Mouse (Mus musculus): ENCODE data around the gene Sema4a. TPM values are rescaled to one million over a fixed set of nuclear protein-coding genes. Genes with fewer than 3 reads are reported as not detected.
A peak's percentile ranks its signal among the peaks of the same experiment; 100 is the strongest.

Gene Sema4a
- polyA plus RNA-seq, 1 experiment from 2014 or later = 32.8 TPM

GRCm38 (mm10) chr3:88453986-88454385 lies 7.0 kb downstream of the Sema4a start:
- Histone ChIP-seq H3K36me3 (ENCODE audit: control insufficient read depth, insufficient read depth, low read length) (peaks cover 6% of the 10 kb centered on the region; the same call in 1 of the 2 replicates), H3K27me3 (replicated peaks; ENCODE audit: control insufficient read depth, insufficient read depth, low read length) (no peaks in the 10 kb centered on the region), H3K27ac (ENCODE audit: low read depth, low read length) (no peak overlapping the region), H3K9me3 (ENCODE audit: control insufficient read depth, low read length) (no peaks in the 10 kb centered on the region), H3K4me3 (ENCODE audit: low read length) (no peak overlapping the region), H3K9ac (ENCODE audit: low read depth, low read length) (no peak overlapping the region), H3K4me2 (ENCODE audit: low read length) (no peak overlapping the region), H3K4me1 (ENCODE audit: control insufficient read depth, insufficient read depth, low read depth, low read length) (peaks cover 18% of the 10 kb centered on the region)
- 79% methylated on average over 8 of the region's 8 CpGs for WGBS
- no peak for ATAC-seq

GRCm38 (mm10) chr3:88453369-88453768 lies 7.6 kb downstream of the Sema4a start:
- Histone ChIP-seq H3K27me3 (replicated peaks; ENCODE audit: control insufficient read depth, insufficient read depth, low read length) (no peaks in the 10 kb centered on the region), H3K4me3 (ENCODE audit: low read length) (no peak overlapping the region), H3K27ac (ENCODE audit: low read depth, low read length) (no peak overlapping the region), H3K9me3 (ENCODE audit: control insufficient read depth, low read length) (no peaks in the 10 kb centered on the region), H3K4me1 (ENCODE audit: control insufficient read depth, insufficient read depth, low read depth, low read length) (peaks cover 17% of the 10 kb centered on the region), H3K9ac (ENCODE audit: low read depth, low read length) (no peak overlapping the region), H3K36me3 (ENCODE audit: control insufficient read depth, insufficient read depth, low read length) (peaks cover 8% of the 10 kb centered on the region; the same call in 1 of the 2 replicates), H3K4me2 (ENCODE audit: low read length) (no peak overlapping the region)
- 63% methylated on average over 8 of the region's 8 CpGs for WGBS
- no peak for ATAC-seq

GRCm38 (mm10) chr3:88452716-88453115 lies 8.3 kb downstream of the Sema4a start:
- 76% methylated on average over 6 of the region's 6 CpGs for WGBS

GRCm38 (mm10) chr3:88452246-88452645 lies 8.7 kb downstream of the Sema4a start:
- no peak for ATAC-seq
- no peak overlapping the region for H3K4me2 ChIP-seq (ENCODE audit: low read length)
- H3K36me3 ChIP-seq (ENCODE audit: control insufficient read depth, insufficient read depth, low read length) = peaks cover 12% of the 10 kb centered on the region; the same call in 1 of the 2 replicates
- H3K9ac ChIP-seq (ENCODE audit: low read depth, low read length) = no peak overlapping the region
- no peak overlapping the region for H3K27ac ChIP-seq (ENCODE audit: low read depth, low read length)
- 76% methylated on average over 5 of the region's 5 CpGs for WGBS
- H3K9me3 ChIP-seq (ENCODE audit: control insufficient read depth, low read length) = no peaks in the 10 kb centered on the region
- H3K4me3 ChIP-seq (ENCODE audit: low read length) = no peak overlapping the region
- H3K27me3 ChIP-seq (replicated peaks; ENCODE audit: control insufficient read depth, insufficient read depth, low read length) = no peaks in the 10 kb centered on the region
- peaks cover 10% of the 10 kb centered on the region for H3K4me1 ChIP-seq (ENCODE audit: control insufficient read depth, insufficient read depth, low read depth, low read length)

More at GRCm38 (mm10) chr3:88452716-88453115, 8.3 kb downstream of the Sema4a start:
- Histone ChIP-seq H3K36me3 (ENCODE audit: control insufficient read depth, insufficient read depth, low read length) (peaks cover 12% of the 10 kb centered on the region; the same call in 1 of the 2 replicates), H3K27ac (ENCODE audit: low read depth, low read length) (no peak overlapping the region), H3K9me3 (ENCODE audit: control insufficient read depth, low read length) (no peaks in the 10 kb centered on the region), H3K4me2 (ENCODE audit: low read length) (no peak overlapping the region), H3K4me3 (ENCODE audit: low read length) (no peak overlapping the region), H3K4me1 (ENCODE audit: control insufficient read depth, insufficient read depth, low read depth, low read length) (peaks cover 14% of the 10 kb centered on the region), H3K27me3 (replicated peaks; ENCODE audit: control insufficient read depth, insufficient read depth, low read length) (no peaks in the 10 kb centered on the region), H3K9ac (ENCODE audit: low read depth, low read length) (no peak overlapping the region)
- no peak for ATAC-seq

GRCm38 (mm10) chr3:88450379-88451131 lies 10.4 kb downstream of the Sema4a start:
- Histone ChIP-seq H3K27me3 (replicated peaks; ENCODE audit: control insufficient read depth, insufficient read depth, low read length) (no peaks in the 10 kb centered on the region), H3K9me3 (ENCODE audit: control insufficient read depth, low read length) (no peaks in the 10 kb centered on the region), H3K4me2 (ENCODE audit: low read length) (no peak overlapping the region), H3K4me1 (ENCODE audit: control insufficient read depth, insufficient read depth, low read depth, low read length) (no peaks in the 10 kb centered on the region), H3K4me3 (ENCODE audit: low read length) (no peak overlapping the region), H3K9ac (ENCODE audit: low read depth, low read length) (no peak overlapping the region), H3K27ac (ENCODE audit: low read depth, low read length) (no peak overlapping the region), H3K36me3 (ENCODE audit: control insufficient read depth, insufficient read depth, low read length) (peaks cover 12% of the 10 kb centered on the region; the same call in 1 of the 2 replicates)
- no peak for ATAC-seq
- 66% methylated on average over 12 of the region's 12 CpGs for WGBS

- peak; percentile 60 for ATAC-seq
Measured at GRCm38 (mm10) chr3:88449395-88450023, 11.5 kb downstream of the Sema4a start.

GRCm38 (mm10) chr3:88448443-88448842 lies 12.5 kb downstream of the Sema4a start:
- H3K27ac ChIP-seq (ENCODE audit: low read depth, low read length) = no peak overlapping the region
- no peak for ATAC-seq
- no peaks in the 10 kb centered on the region for H3K9me3 ChIP-seq (ENCODE audit: control insufficient read depth, low read length)
- H3K27me3 ChIP-seq (replicated peaks; ENCODE audit: control insufficient read depth, insufficient read depth, low read length) = no peaks in the 10 kb centered on the region
- peaks cover 13% of the 10 kb centered on the region for H3K36me3 ChIP-seq (ENCODE audit: control insufficient read depth, insufficient read depth, low read length)
- no peak overlapping the region for H3K4me2 ChIP-seq (ENCODE audit: low read length)
- WGBS = 90% methylated on average over 8 of the region's 8 CpGs
- H3K4me3 ChIP-seq (ENCODE audit: low read length) = no peak overlapping the region
- H3K4me1 ChIP-seq (ENCODE audit: control insufficient read depth, insufficient read depth, low read depth, low read length) = no peaks in the 10 kb centered on the region
- H3K9ac ChIP-seq (ENCODE audit: low read depth, low read length) = no peak overlapping the region

More at GRCm38 (mm10) chr3:88449395-88450023, 11.5 kb downstream of the Sema4a start:
- no peak overlapping the region for H3K27ac ChIP-seq (ENCODE audit: low read depth, low read length)
- H3K9ac ChIP-seq (ENCODE audit: low read depth, low read length) = no peak overlapping the region; the same call in 1 of the 2 replicates
- peak overlapping the region; percentile 27 for H3K4me2 ChIP-seq (ENCODE audit: low read length)
- WGBS = 11% methylated on average over 21 of the region's 21 CpGs
- H3K27me3 ChIP-seq (replicated peaks; ENCODE audit: control insufficient read depth, insufficient read depth, low read length) = no peaks in the 10 kb centered on the region
- peak overlapping the region; percentile 7; the same call in 1 of the 2 replicates for H3K4me3 ChIP-seq (ENCODE audit: low read length)
- no peaks in the 10 kb centered on the region for H3K9me3 ChIP-seq (ENCODE audit: control insufficient read depth, low read length)
- H3K36me3 ChIP-seq (ENCODE audit: control insufficient read depth, insufficient read depth, low read length) = peaks cover 12% of the 10 kb centered on the region; the same call in 1 of the 2 replicates
- H3K4me1 ChIP-seq (ENCODE audit: control insufficient read depth, insufficient read depth, low read depth, low read length) = no peaks in the 10 kb centered on the region

GRCm38 (mm10) chr3:88447676-88448183 lies 13.3 kb downstream of the Sema4a start:
- no peak overlapping the region for H3K4me2 ChIP-seq (ENCODE audit: low read length)
- H3K27me3 ChIP-seq (replicated peaks; ENCODE audit: control insufficient read depth, insufficient read depth, low read length) = no peaks in the 10 kb centered on the region
- 51% methylated on average over 8 of the region's 8 CpGs for WGBS
- ATAC-seq = no peak
- no peak overlapping the region for H3K4me3 ChIP-seq (ENCODE audit: low read length)
- H3K27ac ChIP-seq (ENCODE audit: low read depth, low read length) = no peak overlapping the region
- no peak overlapping the region for H3K9ac ChIP-seq (ENCODE audit: low read depth, low read length)
- no peaks in the 10 kb centered on the region for H3K9me3 ChIP-seq (ENCODE audit: control insufficient read depth, low read length)
- no peaks in the 10 kb centered on the region for H3K4me1 ChIP-seq (ENCODE audit: control insufficient read depth, insufficient read depth, low read depth, low read length)
- H3K36me3 ChIP-seq (ENCODE audit: control insufficient read depth, insufficient read depth, low read length) = peaks cover 13% of the 10 kb centered on the region

GRCm38 (mm10) chr3:88446471-88447123 lies 14.4 kb downstream of the Sema4a start:
- no peak for ATAC-seq
- peaks cover 13% of the 10 kb centered on the region for H3K36me3 ChIP-seq (ENCODE audit: control insufficient read depth, insufficient read depth, low read length)
- no peak overlapping the region for H3K9ac ChIP-seq (ENCODE audit: low read depth, low read length)
- no peak overlapping the region for H3K4me2 ChIP-seq (ENCODE audit: low read length)
- H3K4me3 ChIP-seq (ENCODE audit: low read length) = no peak overlapping the region
- no peak overlapping the region for H3K27ac ChIP-seq (ENCODE audit: low read depth, low read length)
- no peaks in the 10 kb centered on the region for H3K27me3 ChIP-seq (replicated peaks; ENCODE audit: control insufficient read depth, insufficient read depth, low read length)
- 74% methylated on average over 8 of the region's 8 CpGs for WGBS
- H3K4me1 ChIP-seq (ENCODE audit: control insufficient read depth, insufficient read depth, low read depth, low read length) = no peaks in the 10 kb centered on the region
- H3K9me3 ChIP-seq (ENCODE audit: control insufficient read depth, low read length) = no peaks in the 10 kb centered on the region
